Mouse (Mus musculus) lung, postnatal 0 days (tissue): ENCODE data around the gene Sms. TPM values are rescaled to one million over a fixed set of nuclear protein-coding genes. Genes with fewer than 3 reads are reported as not detected.

ENCODE experiments used
- ATAC-seq: fragments of 200-750 bp; cut with Nextera tagmentation; 2 replicates; pipeline ENCODE4 v1.8.0; 2017; ENCODE audit warnings: moderate library complexity
- DNase-seq: peaks from one replicate; pipeline ENCODE4 v3.0.0-alpha.2; 2016; ENCODE audit warnings: low spot score
- H3K27ac ChIP-seq: fragments of 300-500 bp; sonication (generic); 2 replicates; pipeline ENCODE4 v1.5.1; 2014; ENCODE audit warnings: antibody characterized with exemption, mild to moderate bottlenecking, low read length, mixed read lengths
- H3K27me3 ChIP-seq: fragments of 300-500 bp; sonication (generic); replicated peaks from 2 replicates; pipeline ENCODE4 v1.6.1; 2014; ENCODE audit warnings: low read length, mixed read lengths; ENCODE audit not compliant: insufficient read depth
- H3K36me3 ChIP-seq: fragments of 300-500 bp; sonication (generic); 2 replicates; pipeline ENCODE4 v1.6.1; 2014; ENCODE audit warnings: low read length, mixed read lengths; ENCODE audit not compliant: insufficient read depth
- H3K4me1 ChIP-seq: fragments of 300-500 bp; sonication (generic); 2 replicates; pipeline ENCODE4 v1.6.1; 2014; ENCODE audit warnings: antibody characterized with exemption, low read depth, low read length, mixed read lengths; ENCODE audit not compliant: insufficient read depth
- H3K4me2 ChIP-seq: fragments of 300-500 bp; sonication (generic); replicated peaks from 2 replicates; pipeline ENCODE4 v1.6.1; 2014; ENCODE audit warnings: low read depth, mild to moderate bottlenecking, low read length, moderate library complexity, mixed read lengths
- H3K4me3 ChIP-seq: fragments of 300-500 bp; sonication (generic); 2 replicates; pipeline ENCODE4 v1.5.1; 2014; ENCODE audit warnings: low read depth, low read length
- H3K9ac ChIP-seq: fragments of 300-500 bp; sonication (generic); replicated peaks from 2 replicates; pipeline ENCODE4 v1.6.1; 2014; ENCODE audit warnings: low read depth, mild to moderate bottlenecking
- H3K9me3 ChIP-seq: fragments of 300-500 bp; sonication (generic); 2 replicates; pipeline ENCODE4 v1.6.1; 2016; ENCODE audit warnings: low read length, mixed read lengths
- CTCF ChIP-seq: IDR thresholded peaks from 2 replicates; pipeline ENCODE4 v1.5.1; 2016; ENCODE audit warnings: antibody characterized with exemption, mild to moderate bottlenecking
- EP300 ChIP-seq: IDR thresholded peaks from 2 replicates; pipeline ENCODE4 v1.6.1; 2016; ENCODE audit warnings: antibody characterized with exemption, mild to moderate bottlenecking, control low read depth
- WGBS: fragments of 180-500 bp; shearing (Covaris S2); extraction: QIAGEN DNeasy Blood & Tissue Kit; methylation state at CpG from one replicate; pipeline ENCODE4 v1.1.7; 2014; 5-methylcytosine and 5-hydroxymethylcytosine counted together
- polyA plus RNA-seq: library from polyadenylated mRNA; unstranded; fragments of >200 nt; fragmentation: Nextera tagmentation; extraction: Ambion mirVana; gene quantifications from 2 replicates; pipeline ENCODE4 v1.2.1, GENCODE M21; 2015

Gene Sms
- polyA plus RNA-seq, 1 experiment from 2014 or later = 55.8 TPM

DNA sequence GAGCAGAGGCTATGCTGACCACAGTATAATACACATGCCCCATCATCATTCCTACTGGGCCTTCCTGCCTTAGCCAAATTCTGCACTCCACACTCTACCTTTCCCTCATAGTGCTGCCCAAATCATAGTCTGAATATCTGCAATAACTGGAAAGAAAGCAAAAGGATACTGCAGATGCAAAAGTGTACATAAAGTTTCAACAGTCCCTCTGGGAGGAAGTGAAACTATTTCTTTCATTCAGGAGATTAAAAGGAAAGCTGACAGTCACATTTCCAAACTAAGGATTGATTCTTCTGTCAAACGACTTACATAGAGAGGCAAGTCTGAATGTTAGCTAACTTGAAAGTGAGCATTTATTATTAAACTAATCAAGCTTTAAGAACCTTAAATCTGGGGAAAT, 26.1 kb downstream of the Sms start:
- no peak overlapping the region for H3K4me2 ChIP-seq
- H3K27me3 ChIP-seq = no peaks in the 10 kb centered on the region
- no peak overlapping the region for H3K9ac ChIP-seq
- no peak overlapping the region for H3K27ac ChIP-seq
- ATAC-seq (no peak), DNase-seq (no peak)
- no peaks in the 10 kb centered on the region for H3K9me3 ChIP-seq
- no peak overlapping the region for H3K4me3 ChIP-seq
- TF ChIP-seq EP300 = no peak
- no peak for TF ChIP-seq CTCF
- WGBS = 70% methylated on average over 1 of the region's 1 CpGs
- H3K36me3 ChIP-seq = no peaks in the 10 kb centered on the region
- no peaks in the 10 kb centered on the region for H3K4me1 ChIP-seq

- Histone ChIP-seq H3K27me3 (no peaks in the 10 kb centered on the region), H3K9me3 (no peaks in the 10 kb centered on the region), H3K4me3 (no peak overlapping the region), H3K36me3 (no peaks in the 10 kb centered on the region), H3K9ac (no peak overlapping the region), H3K4me1 (no peaks in the 10 kb centered on the region), H3K4me2 (no peak overlapping the region), H3K27ac (no peak overlapping the region)
- DNase-seq = peak; percentile 31
- no peak for ATAC-seq
- TF ChIP-seq CTCF (peak; percentile 52), EP300 (no peak)
- 78% methylated on average over 3 of the region's 3 CpGs for WGBS
These were observed 29.4 kb downstream of the Sms start for GRCm38 (mm10) chrX:157462716-157463115.

- WGBS = 32% methylated on average over 1 of the region's 1 CpGs
- Histone ChIP-seq H3K9ac (no peak overlapping the region), H3K27me3 (no peaks in the 10 kb centered on the region), H3K4me1 (no peaks in the 10 kb centered on the region), H3K4me3 (no peak overlapping the region), H3K4me2 (no peak overlapping the region), H3K27ac (no peak overlapping the region), H3K9me3 (no peaks in the 10 kb centered on the region), H3K36me3 (no peaks in the 10 kb centered on the region)
- ATAC-seq = no peak
- no peak for TF ChIP-seq EP300
- peak; percentile 84 for TF ChIP-seq CTCF
- DNase-seq = peak; percentile 9
These were observed 37.7 kb downstream of the Sms start for GRCm38 (mm10) chrX:157454430-157454829.

DNA sequence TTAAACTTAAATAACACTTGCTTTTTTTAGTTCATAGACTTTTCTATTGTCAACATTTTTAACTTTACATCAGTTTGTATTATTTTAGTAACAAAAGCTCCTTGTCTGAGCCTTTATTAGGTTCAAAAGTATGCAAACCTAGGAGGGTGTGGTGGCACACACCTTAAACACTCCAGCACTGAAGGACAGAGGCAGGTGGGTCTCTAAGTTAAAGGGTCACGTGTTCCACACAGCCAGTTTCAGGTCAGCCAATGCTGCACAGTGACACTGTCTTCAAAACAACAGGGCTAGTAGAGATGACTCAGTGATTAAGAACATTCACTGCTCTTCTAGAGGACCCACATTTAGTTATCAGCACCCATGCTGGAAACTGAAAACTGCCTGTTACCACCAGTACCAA, 43.1 kb downstream of the Sms start:
- Histone ChIP-seq H3K4me1 (no peaks in the 10 kb centered on the region), H3K36me3 (no peaks in the 10 kb centered on the region), H3K9ac (no peak overlapping the region), H3K27me3 (no peaks in the 10 kb centered on the region), H3K27ac (no peak overlapping the region), H3K9me3 (no peaks in the 10 kb centered on the region), H3K4me2 (no peak overlapping the region), H3K4me3 (no peak overlapping the region)
- TF ChIP-seq CTCF (no peak), EP300 (no peak)
- no peak for DNase-seq
- no peak for ATAC-seq
- 73% methylated on average over 1 of the region's 1 CpGs for WGBS

DNA sequence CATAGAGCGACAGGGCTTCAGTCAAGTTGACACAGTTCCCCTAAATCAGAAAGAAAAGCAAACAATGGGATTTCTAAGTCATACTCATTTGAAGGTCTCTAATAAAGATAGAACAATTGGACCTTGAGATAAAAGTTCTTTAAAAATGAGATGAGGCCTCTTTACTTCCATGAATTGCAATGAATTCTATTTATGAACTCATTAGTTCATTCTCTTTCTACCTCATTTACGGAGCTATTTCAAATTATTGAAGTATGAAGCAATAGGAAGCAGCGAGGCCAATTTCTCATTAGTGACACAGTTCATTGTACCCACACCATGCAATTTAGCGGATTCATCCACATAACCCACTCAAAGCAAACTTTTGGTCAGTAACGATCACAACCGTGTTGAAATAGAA, 44.7 kb downstream of the Sms start:
- TF ChIP-seq CTCF (no peak), EP300 (no peak)
- H3K4me3 ChIP-seq = no peak overlapping the region
- 76% methylated on average over 6 of the region's 6 CpGs for WGBS

GRCm38 (mm10) chrX:157434768-157435167, 57.3 kb downstream of the Sms start:
- TF ChIP-seq CTCF (no peak), EP300 (no peak)
- WGBS = 62% methylated on average over 1 of the region's 1 CpGs
- DNase-seq (no peak), ATAC-seq (no peak)
- Histone ChIP-seq H3K4me1 (no peaks in the 10 kb centered on the region), H3K36me3 (no peaks in the 10 kb centered on the region), H3K4me2 (no peak overlapping the region), H3K9me3 (no peaks in the 10 kb centered on the region), H3K27me3 (no peaks in the 10 kb centered on the region), H3K9ac (no peak overlapping the region), H3K27ac (no peak overlapping the region), H3K4me3 (no peak overlapping the region)

More for the DNA sequence above, 44.7 kb downstream of the Sms start:
- no peaks in the 10 kb centered on the region for H3K27me3 ChIP-seq
- H3K9me3 ChIP-seq = no peaks in the 10 kb centered on the region
- no peak for DNase-seq
- no peak overlapping the region for H3K27ac ChIP-seq
- ATAC-seq = no peak
- H3K4me2 ChIP-seq = no peak overlapping the region
- H3K36me3 ChIP-seq = no peaks in the 10 kb centered on the region
- no peak overlapping the region for H3K9ac ChIP-seq
- no peaks in the 10 kb centered on the region for H3K4me1 ChIP-seq

DNA sequence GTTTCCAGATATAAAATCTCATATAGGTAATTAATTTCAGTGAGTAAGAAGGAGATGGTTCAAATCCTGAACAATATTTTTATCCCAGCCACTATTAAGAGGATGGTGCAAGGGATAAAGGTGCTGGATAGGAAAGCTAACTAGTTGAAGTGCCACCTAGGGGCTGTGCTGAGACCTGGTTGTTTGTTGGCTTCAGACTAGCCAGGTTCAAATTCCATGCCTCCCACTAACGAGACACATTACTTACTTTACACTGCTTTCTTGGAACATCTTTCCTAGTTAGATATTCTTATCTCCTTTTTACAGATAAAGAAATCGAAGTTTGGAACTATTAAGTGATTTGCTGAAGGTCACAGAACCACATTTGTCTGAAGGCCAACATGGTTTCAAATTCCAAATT, 72.6 kb downstream of the Sms start:
- DNase-seq = no peak
- TF ChIP-seq CTCF = no peak
- TF ChIP-seq EP300 = no peak
- Histone ChIP-seq H3K9me3 (no peaks in the 10 kb centered on the region), H3K27ac (no peak overlapping the region), H3K4me3 (no peak overlapping the region), H3K4me1 (no peaks in the 10 kb centered on the region), H3K27me3 (no peaks in the 10 kb centered on the region), H3K4me2 (no peak overlapping the region), H3K36me3 (no peaks in the 10 kb centered on the region), H3K9ac (no peak overlapping the region)
- WGBS = 25% methylated on average over 2 of the region's 2 CpGs
- ATAC-seq = no peak
